Mouse (Mus musculus) midbrain, embryonic 10.5 days (tissue): ENCODE measurements around the gene Olfm2. TPM values are rescaled to one million over a fixed set of nuclear protein-coding genes. Genes with fewer than 3 reads are reported as not detected.
"Not testable (repeated sequence)": the region's sequence is repeated elsewhere in the genome, so short reads cannot be mapped to it uniquely, and the experiment has no call there.

ENCODE experiments used
- DNase-seq: peaks from one replicate; pipeline ENCODE4 v3.0.0-alpha.2; 2017; ENCODE audit warnings: low spot score
- H3K27ac ChIP-seq: fragments of 300-500 bp; sonication (generic); replicated peaks from 2 replicates; pipeline ENCODE4 v1.5.1; 2016; ENCODE audit warnings: mild to moderate bottlenecking
- H3K27me3 ChIP-seq: fragments of 300-500 bp; sonication (generic); 2 replicates; pipeline ENCODE4 v1.6.1; 2016; ENCODE audit warnings: low read depth, mild to moderate bottlenecking; ENCODE audit not compliant: poor library complexity, severe bottlenecking
- H3K36me3 ChIP-seq: fragments of 300-500 bp; sonication (generic); 2 replicates; pipeline ENCODE4 v1.6.1; 2016; ENCODE audit warnings: mild to moderate bottlenecking, moderate library complexity
- H3K4me1 ChIP-seq: fragments of 300-500 bp; sonication (generic); 2 replicates; pipeline ENCODE4 v1.6.1; 2016
- H3K4me3 ChIP-seq: fragments of 300-500 bp; sonication (generic); 2 replicates; pipeline ENCODE4 v1.5.1; 2016; ENCODE audit warnings: mild to moderate bottlenecking, moderate library complexity
- H3K9me3 ChIP-seq: fragments of 300-500 bp; sonication (generic); replicated peaks from 2 replicates; pipeline ENCODE4 v1.6.1; 2016; ENCODE audit warnings: mild to moderate bottlenecking
- WGBS: fragments of 180-500 bp; shearing (Covaris S2); methylation state at CpG from one replicate; pipeline ENCODE4 v1.1.7; 2016; 5-methylcytosine and 5-hydroxymethylcytosine counted together
- polyA plus RNA-seq: library from polyadenylated mRNA; unstranded; fragments of >200 nt; fragmentation: Nextera tagmentation; extraction: Ambion mirVana; gene quantifications from 2 replicates; pipeline ENCODE4 v1.2.1, GENCODE M21; 2016

The Olfm2 gene
- polyA plus RNA-seq, 1 experiment from 2014 or later = 26.8 TPM

- no peak overlapping the region for H3K27ac ChIP-seq
- DNase-seq = no peak
- 94% methylated on average over 19 of the region's 19 CpGs for whole genome bisulfite sequencing
- no peaks in the 10 kb centered on the region for H3K9me3 ChIP-seq
- H3K27me3 ChIP-seq = no peaks in the 10 kb centered on the region
- H3K4me3 ChIP-seq = no peak overlapping the region
- peaks cover 34% of the 10 kb centered on the region for H3K36me3 ChIP-seq
- peaks cover 18% of the 10 kb centered on the region for H3K4me1 ChIP-seq
Measured at GRCm38 (mm10) chr9:20638552-20638951, 107.6 kb downstream of the Olfm2 start.

DNA sequence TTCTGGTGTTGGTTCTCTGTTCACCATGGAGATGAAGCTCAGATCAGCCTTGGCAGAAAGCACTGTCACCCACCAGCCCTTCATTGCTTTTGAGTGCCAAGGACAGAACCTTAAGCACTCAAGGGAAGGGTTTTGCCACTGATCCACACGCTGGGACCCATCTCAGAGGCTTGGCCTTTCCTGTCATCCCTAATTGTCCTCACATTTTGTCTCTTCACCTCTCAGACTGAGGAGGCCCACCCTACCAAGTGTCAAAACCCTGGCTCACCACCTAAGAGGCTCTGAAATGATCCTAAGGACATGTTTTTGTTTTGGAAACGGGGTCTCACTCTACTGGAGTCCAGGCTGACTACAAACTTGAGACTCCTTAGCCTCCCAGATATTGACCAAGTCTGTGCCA lies 109.4 kb downstream of the Olfm2 start:
- Histone ChIP-seq H3K4me1 (peaks cover 12% of the 10 kb centered on the region), H3K4me3 (no peak overlapping the region), H3K36me3 (peaks cover 34% of the 10 kb centered on the region), H3K27me3 (no peaks in the 10 kb centered on the region), H3K27ac (no peak overlapping the region), H3K9me3 (no peaks in the 10 kb centered on the region)
- DNase-seq = no peak
- 88% methylated on average over 2 of the region's 2 CpGs for WGBS

- WGBS = 79% methylated on average over 3 of the region's 3 CpGs
- peaks cover 34% of the 10 kb centered on the region for H3K36me3 ChIP-seq
- H3K4me1 ChIP-seq = peaks cover 6% of the 10 kb centered on the region
- H3K9me3 ChIP-seq = no peaks in the 10 kb centered on the region
- no peak overlapping the region for H3K27ac ChIP-seq
- DNase-seq = no peak
- H3K4me3 ChIP-seq = no peak overlapping the region
- H3K27me3 ChIP-seq = no peaks in the 10 kb centered on the region
Measured at GRCm38 (mm10) chr9:20636256-20636655, 109.9 kb downstream of the Olfm2 start.

- peaks cover 34% of the 10 kb centered on the region for H3K36me3 ChIP-seq
- 90% methylated on average over 8 of the region's 8 CpGs for WGBS
- not testable (repeated sequence) for DNase-seq
Measured at GRCm38 (mm10) chr9:20635676-20636075, 110.5 kb downstream of the Olfm2 start.

GRCm38 (mm10) chr9:20631332-20631731 lies 114.8 kb downstream of the Olfm2 start:
- Histone ChIP-seq H3K4me1 (no peaks in the 10 kb centered on the region), H3K27ac (no peak overlapping the region), H3K36me3 (0 out of 2 replicates have a peak, but pooled peaks cover 7% of the 10 kb centered on the region), H3K4me3 (no peak overlapping the region), H3K9me3 (no peaks in the 10 kb centered on the region), H3K27me3 (no peaks in the 10 kb centered on the region)
- no peak for DNase-seq
- 95% methylated on average over 2 of the region's 2 CpGs for WGBS

More at GRCm38 (mm10) chr9:20635676-20636075, 110.5 kb downstream of the Olfm2 start:
- not testable (repeated sequence) for H3K27me3 ChIP-seq, H3K9me3 ChIP-seq, H3K4me3 ChIP-seq, H3K27ac ChIP-seq, H3K4me1 ChIP-seq

Other genes starting within 250 kb of the Olfm2 start
- 117 and 139 TPM in 2 replicates for gene Zfp266, start 224.9 kb downstream of the Olfm2 start, polyA plus RNA-seq
- 18.9 and 20.2 TPM in 2 replicates for gene Zfp846, start 165.1 kb downstream of the Olfm2 start, polyA plus RNA-seq
- gene Ubl5, start 103.5 kb downstream of the Olfm2 start, polyA plus RNA-seq = 381 and 400 TPM in 2 replicates
- gene Fbxl12, start 101.6 kb downstream of the Olfm2 start, polyA plus RNA-seq = 20.4 and 21.2 TPM in 2 replicates
- 84.0 and 91.4 TPM in 2 replicates for gene Pin1, start 94.3 kb downstream of the Olfm2 start, polyA plus RNA-seq
- gene Col5a3, start 68.7 kb upstream of the Olfm2 start, polyA plus RNA-seq = 0.60 TPM in 2 replicates
- gene Rdh8, start 72.2 kb upstream of the Olfm2 start, polyA plus RNA-seq = not detected in 2 replicates
- gene A230050P20Rik, start 122.3 kb upstream of the Olfm2 start, polyA plus RNA-seq = 0.69 and 0.87 TPM in 2 replicates
- 5.5 and 5.9 TPM in 2 replicates for gene Angptl6, start 133.4 kb upstream of the Olfm2 start, polyA plus RNA-seq
- 78.4 and 97.2 TPM in 2 replicates for gene Ppan, start 141.8 kb upstream of the Olfm2 start, polyA plus RNA-seq
- 398 and 429 TPM in 2 replicates for gene Eif3g, start 152.3 kb upstream of the Olfm2 start, polyA plus RNA-seq
- 141 and 145 TPM in 2 replicates for gene Dnmt1, start 213.5 kb upstream of the Olfm2 start, polyA plus RNA-seq
- gene S1pr2, start 230.4 kb upstream of the Olfm2 start, polyA plus RNA-seq = 19.1 and 22.1 TPM in 2 replicates